Mouse (Mus musculus): ENCODE measurements at regions not wholly inside any gene's neighbourhood (a gene's known extent, or its start where the extent isn't known, plus 50 kb on each side); places are given as distances from the start of the nearest gene placed in this dataset.

DNA sequence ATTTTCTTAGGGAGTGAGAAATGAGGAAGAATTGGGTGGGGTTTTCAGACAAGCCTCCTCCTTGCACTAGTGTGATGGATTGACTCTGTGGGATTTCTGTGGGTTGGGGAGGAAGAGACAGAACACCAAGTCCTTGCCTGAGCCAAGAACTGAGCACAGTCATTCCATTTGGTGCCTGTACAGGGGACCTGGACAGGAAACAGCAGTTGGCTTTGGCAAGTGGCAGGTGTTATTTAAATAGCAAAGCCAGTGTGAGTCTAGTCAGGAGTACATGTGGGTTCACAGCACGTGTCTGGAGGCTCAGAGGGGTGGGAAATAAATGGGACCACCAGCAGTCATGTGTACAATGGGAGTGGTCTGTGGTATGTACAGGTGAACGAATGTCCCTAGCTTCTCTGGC lies 341.0 kb upstream of the Auts2 start:
- DNase-seq, result no peak

DNA sequence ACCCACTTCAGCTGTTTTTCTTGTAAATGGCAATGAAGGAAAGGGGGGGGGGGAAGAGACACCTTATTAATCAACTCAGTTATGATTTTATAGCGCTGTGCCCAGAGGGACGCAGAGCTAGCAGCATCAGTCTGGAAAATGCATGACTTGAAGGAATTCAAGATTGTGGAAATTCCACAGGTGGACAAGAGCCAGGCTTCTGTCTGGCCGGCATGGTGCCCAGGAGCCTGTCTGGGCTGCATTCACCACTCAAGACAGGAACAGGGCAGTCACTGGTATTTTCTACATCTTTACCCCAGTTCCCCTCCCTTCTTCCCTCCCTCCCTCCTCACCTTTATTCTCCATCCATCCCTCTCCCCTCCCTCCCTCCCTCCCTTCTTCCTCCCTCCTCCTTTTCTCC lies 339.1 kb upstream of the Auts2 start:
- DNase-seq, result no peak

- no peak for DNase-seq
Measured at GRCm38 (mm10) chr5:132881170-132881569, 338.0 kb upstream of the Auts2 start.

DNA sequence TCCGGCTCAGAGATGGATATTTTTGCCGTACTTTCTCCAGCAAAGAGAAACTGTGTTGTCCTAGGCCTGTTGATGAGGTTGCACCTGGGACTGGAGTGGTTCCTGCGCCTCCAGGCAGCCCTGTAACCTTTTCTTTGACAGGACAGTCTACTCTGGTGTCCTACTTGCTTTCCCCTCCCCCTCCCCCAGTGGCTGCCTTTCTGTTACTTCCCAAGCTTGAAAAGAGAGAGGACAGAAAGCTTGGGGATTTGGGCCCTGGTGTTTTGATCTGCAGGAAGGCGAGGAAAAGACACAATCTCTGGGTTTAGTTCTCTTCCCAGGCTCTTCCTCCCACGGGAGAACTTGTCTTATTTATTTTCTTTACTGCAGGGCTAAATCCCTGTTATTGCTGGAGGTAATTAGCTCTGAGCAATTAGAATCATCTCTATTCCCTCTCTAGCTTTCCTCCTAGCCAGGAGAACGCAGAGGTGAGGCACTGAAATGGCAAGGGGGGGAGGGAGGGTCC lies 333.2 kb upstream of the Auts2 start:
- DNase-seq, result no peak

DNA sequence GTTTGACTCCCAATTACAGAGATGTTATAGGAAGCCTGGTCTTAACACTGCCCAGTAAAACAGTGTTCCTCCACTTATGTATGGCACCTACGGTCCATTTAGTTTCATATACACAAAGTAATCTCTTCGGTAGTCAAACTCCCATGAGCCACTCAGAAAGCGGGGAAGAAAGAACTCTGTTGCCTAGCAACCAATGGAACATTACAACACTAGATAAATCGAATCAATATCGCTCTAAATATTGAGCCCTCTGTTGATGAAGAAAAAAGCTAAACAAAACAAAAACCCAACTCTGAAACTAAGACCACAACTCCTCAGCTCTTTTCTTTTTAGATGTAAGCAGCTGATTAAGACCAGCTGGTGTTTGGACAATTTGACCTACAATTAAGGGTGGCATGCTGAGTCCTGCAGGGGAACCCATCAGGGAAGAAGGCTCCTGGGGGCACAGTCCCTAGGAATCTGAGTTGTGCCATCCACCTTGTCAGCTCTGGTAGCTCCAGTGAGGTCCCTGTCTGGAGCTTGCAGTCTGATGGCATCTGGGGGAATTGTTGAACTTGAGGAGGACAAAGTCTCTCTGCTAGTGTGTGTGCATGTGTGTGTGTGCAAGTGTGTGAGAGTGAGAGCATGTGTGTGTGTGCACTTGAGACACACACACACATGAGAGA lies 315.8 kb upstream of the Auts2 start:
- no peak for DNase-seq

GRCm38 (mm10) chr5:132855619-132856510 lies 312.7 kb upstream of the Auts2 start:
- no peak for DNase-seq

DNA sequence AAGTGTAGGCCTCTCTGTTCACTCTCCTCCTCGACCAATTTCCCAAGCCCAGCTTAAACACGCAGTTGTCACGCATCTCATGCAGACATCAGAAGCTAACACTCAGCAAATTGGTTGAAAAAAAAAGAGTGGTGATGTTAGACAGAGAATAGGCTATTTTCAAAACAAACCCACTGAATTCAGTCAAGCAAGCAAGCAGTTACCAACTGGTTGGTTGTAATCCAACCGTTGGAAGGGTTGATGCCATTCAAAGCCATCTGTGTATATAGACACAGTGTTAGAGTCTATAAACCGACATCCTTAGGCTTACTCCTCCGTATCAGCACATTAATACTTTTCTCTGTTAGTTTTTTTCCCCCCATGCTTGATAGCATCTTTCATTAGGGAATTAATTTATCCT lies 307.6 kb upstream of the Auts2 start:
- DNase-seq, result no peak

DNA sequence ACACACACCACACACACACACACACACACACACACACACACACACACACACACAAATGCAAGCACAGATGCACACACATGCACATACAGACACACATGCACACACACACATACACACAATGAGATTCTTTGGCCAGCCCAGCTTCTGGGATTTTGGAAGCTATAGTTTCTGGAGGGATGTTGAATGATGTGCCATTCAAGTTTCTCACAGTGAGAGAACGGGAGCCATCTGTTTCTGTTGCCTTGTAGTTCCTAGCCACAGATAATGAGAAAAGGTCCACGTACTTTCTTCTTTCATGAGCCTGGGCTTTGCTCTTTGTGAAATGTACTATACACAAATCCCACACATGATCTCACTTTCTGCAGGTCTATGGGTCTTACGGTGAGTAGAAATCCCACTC lies 304.9 kb upstream of the Auts2 start:
- DNase-seq, result no peak

DNA sequence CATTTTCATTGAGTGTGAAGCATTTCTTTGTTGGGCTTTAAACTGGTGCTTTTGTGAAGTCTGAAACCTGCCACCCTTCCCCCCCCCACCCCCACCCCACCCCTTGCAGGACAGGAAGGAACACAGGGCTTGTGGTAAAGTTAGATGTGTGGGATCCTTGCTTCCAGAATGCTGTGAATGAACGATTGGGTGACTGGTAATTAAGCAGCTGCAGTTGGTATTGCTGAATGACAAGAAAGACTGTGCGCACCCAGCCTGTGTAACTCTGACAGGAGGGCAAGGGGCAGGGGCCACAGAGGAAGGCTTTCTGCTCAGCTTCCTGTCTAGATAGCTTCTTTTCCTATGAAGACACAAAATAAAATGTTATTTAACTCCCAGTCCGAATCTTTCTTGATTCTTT lies 300.1 kb upstream of the Auts2 start:
- DNase-seq, result no peak

- DNase-seq, result no peak
Measured at GRCm38 (mm10) chr5:132841794-132842193, 298.6 kb upstream of the Auts2 start.

- no peak for DNase-seq
Measured at GRCm38 (mm10) chr5:132837420-132837819, 294.3 kb upstream of the Auts2 start.

- no peak for DNase-seq
Measured at GRCm38 (mm10) chr5:132828993-132829392, 285.8 kb upstream of the Auts2 start.

DNA sequence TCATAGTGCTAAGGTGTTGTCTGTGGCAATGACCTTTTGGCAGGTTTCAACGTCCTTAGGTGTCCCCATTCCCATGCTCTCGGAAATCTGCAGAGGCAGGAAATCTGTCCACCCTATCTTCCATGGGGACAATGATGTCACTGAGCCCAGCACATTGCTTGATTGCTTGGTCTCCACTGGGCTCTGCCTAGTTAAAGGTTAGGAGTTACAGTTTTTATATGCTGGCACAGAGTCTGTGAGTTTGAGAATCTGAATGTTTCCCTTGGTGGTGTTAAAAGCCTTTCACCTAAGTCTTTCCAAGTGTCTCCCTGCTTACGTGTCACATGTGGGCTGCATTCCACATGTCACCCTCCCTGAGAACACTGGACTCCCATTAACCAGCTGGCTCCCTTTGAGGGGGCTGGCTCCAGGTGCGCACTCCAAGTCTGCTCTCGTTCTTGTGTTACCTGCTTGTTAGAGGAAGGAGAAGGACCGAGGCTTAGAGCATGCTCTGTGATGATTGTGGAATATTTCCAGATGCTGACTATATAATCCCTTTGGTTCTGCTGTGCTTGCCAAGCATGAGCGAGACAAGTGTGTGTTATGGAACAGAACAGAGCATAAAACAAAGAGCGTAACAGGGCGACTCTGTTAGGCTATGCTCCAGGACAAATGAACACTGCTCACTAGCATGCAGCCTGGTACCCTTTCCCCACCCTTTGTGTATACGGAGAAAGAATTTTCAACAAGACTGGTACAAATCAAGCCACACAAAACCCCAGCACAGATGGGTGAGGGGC lies 284.6 kb upstream of the Auts2 start:
- no peak for DNase-seq

DNA sequence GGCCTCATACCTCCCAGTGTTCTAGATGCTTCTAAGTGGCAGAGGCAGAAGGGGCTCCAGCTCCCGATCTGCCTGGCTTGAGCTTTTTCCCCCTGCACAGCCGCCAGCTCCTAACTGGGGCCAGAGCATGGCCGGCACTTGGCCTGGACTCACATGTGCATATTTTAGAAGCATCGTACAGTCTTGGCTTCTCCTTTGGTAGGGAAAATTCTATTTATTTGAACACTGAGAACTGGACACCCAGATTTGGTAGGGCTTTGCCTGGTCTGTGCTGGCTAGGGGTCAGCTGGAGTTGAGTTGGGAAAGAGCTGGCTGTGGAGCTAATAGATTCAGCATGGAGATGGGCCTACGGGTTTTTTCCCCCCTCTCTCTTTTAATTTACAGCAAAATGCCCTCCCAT lies 282.9 kb upstream of the Auts2 start:
- no peak for DNase-seq

GRCm38 (mm10) chr5:132817665-132818064 lies 274.5 kb upstream of the Auts2 start:
- no peak for DNase-seq

DNA sequence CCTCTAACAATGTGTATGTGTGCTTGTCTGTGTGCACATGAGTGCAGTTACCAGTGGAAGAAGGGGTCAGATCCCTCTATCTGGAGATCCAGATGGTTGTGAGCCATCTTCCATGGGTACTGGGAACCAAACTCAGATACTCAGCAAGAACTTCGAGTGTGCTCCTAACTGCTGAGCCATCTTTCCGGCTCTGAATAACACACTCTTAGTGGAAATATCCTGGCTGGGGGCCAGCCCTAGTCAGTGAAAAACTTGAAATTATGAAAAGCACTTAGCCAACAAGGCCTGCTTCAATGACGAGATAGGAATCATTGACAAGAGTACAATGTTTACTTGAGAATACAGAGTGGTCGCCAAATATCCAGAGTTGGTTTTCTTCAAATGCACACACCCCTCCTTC lies 266.0 kb upstream of the Auts2 start:
- no peak for DNase-seq

GRCm38 (mm10) chr5:132796061-132796460 lies 252.9 kb upstream of the Auts2 start:
- no peak for DNase-seq

DNA sequence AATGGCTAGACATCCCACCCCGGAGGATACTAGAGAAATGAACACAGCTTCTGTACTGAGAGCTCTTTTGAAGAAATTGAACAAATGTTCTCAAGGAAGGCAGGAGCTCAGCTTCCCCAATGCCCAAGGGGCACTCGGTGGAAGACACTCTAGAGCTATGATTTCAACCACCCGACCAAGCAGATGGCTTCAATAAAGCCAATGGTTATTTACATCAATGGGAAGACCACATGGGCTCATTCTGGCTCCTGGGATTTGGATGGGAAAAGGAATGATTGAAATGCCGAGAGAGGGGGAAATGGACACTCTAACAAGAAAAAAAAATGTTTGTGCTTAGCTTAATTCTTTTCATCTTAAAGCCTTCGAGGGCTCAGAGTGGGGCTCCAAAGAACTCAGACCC lies 249.3 kb upstream of the Auts2 start:
- DNase-seq, result no peak

DNA sequence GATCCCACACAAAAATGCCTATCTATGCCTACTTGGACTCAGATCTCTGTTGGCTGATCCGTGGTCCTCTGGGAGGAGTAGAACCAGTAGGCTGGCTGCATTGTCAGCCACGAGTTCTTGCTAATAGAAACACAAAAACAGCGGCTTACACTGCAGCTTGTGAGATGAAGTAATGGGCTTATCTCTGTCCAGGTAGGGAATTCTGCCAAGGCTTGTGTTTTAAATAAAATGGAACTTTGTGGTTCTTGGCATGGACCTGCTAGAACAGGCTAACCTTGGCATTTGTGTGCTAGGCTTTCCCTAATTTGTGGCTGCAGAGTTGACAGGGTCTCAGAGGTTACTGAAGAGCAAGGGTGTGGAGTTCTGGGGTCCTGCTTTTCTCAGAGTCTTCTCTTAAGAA lies 242.1 kb upstream of the Auts2 start:
- DNase-seq, result no peak

DNA sequence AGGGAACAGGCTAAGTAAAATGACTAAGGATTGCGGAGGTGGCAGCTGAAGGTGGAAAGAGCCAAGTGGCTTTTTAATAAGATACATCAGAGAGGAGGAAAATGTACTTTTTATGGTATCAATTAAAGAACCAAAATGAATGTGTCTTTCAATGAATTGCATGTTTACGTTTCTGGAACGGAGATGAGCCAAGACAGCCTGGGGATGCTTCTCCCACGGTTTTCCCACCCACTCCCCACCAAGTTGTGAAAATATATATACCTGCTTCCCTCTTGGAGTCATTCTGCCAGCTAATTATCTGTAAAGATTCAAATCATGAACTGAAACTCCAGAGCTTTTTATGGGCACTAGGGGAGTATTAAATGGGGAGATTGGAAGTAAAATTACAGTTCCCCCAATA lies 241.6 kb upstream of the Auts2 start:
- no peak for DNase-seq

DNA sequence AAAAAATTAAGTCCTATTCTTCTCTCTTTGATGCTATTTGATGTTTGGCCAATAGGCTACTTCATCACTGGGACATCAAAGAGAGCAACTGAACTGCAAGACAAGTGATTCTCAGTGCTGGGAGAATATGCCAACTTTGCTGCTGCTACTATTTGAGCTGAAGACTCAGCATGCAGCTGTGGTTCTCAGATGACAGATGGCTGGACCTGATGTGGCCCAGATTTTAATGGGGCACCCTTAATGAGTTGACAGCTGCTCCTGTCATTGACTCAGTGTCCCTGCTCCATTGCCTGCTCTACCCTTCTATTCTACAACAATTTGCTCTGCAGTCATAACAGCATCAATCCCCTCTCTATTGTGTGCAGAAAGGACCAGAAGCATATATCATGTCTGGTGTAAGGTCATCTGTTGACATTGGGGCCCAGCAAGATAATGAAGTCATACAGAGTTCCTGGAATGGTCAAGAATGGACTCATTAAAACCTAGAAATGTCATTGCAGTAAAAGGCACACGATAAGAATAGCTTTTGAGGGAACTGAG lies 231.1 kb upstream of the Auts2 start:
- no peak for DNase-seq

GRCm38 (mm10) chr5:132760396-132760795 lies 217.3 kb upstream of the Auts2 start:
- DNase-seq, result no peak

DNA sequence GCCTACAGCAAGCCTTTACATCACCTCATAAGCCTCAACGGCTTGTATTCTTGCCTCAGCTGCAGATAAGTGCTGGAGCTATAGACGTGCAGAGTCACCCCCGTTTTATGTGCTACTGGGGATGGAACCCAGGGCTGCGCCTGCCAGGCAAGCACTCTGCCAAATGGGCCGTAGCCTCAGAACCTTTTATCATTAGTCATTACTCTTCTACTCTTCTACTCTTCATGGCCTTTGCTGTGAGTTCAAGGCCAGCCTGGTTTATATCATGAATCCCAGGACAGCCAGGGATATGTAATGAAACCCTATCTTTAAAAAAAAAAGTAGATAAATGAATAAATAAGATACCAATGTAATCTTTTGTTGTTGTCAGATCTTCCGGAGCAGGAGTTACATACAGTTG lies 216.6 kb upstream of the Auts2 start:
- no peak for DNase-seq
